ENCODE assay signal across 8 mouse cellular contexts in genomic region chr2:30660613-30660991, GRCm38 (mm10).
DNase-seq lines count a peak whose midpoint lies in the region; ATAC-seq lines count a peak whose summit lies in the region.

No protein-coding gene starts in this region.

- no peak for DNase-seq in kidney, postnatal 14 days
- DNase-seq in brain, adult 2 months (ENCODE audit: low read depth, low spot score): peak; percentile 65
- no peak for DNase-seq in testis, postnatal 14 days (ENCODE audit: low spot score)
- DNase-seq in left cerebral cortex, adult 11 months (ENCODE audit: low spot score): no peak

- H3K36me3 ChIP-seq in kidney, embryonic 15.5 days: no peaks in the 10 kb centered on the region
- H3K36me3 ChIP-seq in forebrain, embryonic 13.5 days (ENCODE audit: poor library complexity, severe bottlenecking): no peaks in the 10 kb centered on the region

- ATAC-seq in kidney, embryonic 15.5 days (replicated peaks; ENCODE audit: low FRiP score): no peak
- ATAC-seq in forebrain, embryonic 13.5 days: peak; percentile 48
- ATAC-seq in megakaryocyte-erythroid progenitor cell, adult 5-6 weeks (replicated peaks; ENCODE audit: low FRiP score, low TSS enrichment, poor library complexity, severe bottlenecking): 0 out of 2 replicates have a peak, but pooled peaks have one; percentile 22
- no peak for ATAC-seq in frontal cortex, adult (ENCODE audit: low TSS enrichment)

- H3K9me3 ChIP-seq in kidney, embryonic 15.5 days (replicated peaks): no peaks in the 10 kb centered on the region
- H3K9me3 ChIP-seq in forebrain, embryonic 13.5 days (replicated peaks): no peaks in the 10 kb centered on the region

- peaks cover 68% of the 10 kb centered on the region for H3K4me1 ChIP-seq in kidney, embryonic 15.5 days
- peaks cover 71% of the 10 kb centered on the region for H3K4me1 ChIP-seq in forebrain, embryonic 13.5 days

- peak overlapping the region; percentile 100 for H3K27ac ChIP-seq in kidney, embryonic 15.5 days
- H3K27ac ChIP-seq in forebrain, embryonic 13.5 days: peak overlapping the region; percentile 99

- WGBS in kidney, embryonic 15.5 days: 14% methylated on average over 10 of the region's 10 CpGs
- 8% methylated on average over 10 of the region's 10 CpGs for WGBS in forebrain, embryonic 13.5 days

- no peaks in the 10 kb centered on the region; the same call in 1 of the 2 replicates for H3K27me3 ChIP-seq in kidney, embryonic 15.5 days
- no peaks in the 10 kb centered on the region for H3K27me3 ChIP-seq in forebrain, embryonic 13.5 days

- no peak overlapping the region for H3K9ac ChIP-seq in kidney, embryonic 15.5 days
- peak overlapping the region; percentile 51 for H3K9ac ChIP-seq in forebrain, embryonic 13.5 days

- H3K4me3 ChIP-seq in kidney, embryonic 15.5 days (replicated peaks): no peak overlapping the region
- no peak overlapping the region for H3K4me3 ChIP-seq in forebrain, embryonic 13.5 days

- peak overlapping the region; percentile 27; the same call in 1 of the 2 replicates for H3K4me2 ChIP-seq in kidney, embryonic 15.5 days
- H3K4me2 ChIP-seq in forebrain, embryonic 13.5 days: peak overlapping the region; percentile 35

Comparison
In these comparisons a context has a peak if more than half of its experiments do, and no peak if none do; other contexts are left out.
1. ATAC-seq: peak in forebrain, embryonic 13.5 days (single experiment) and megakaryocyte-erythroid progenitor cell, adult 5-6 weeks (single experiment); none in kidney, embryonic 15.5 days (single experiment) and frontal cortex, adult (single experiment).